Mouse (Mus musculus): ENCODE measurements around the gene Akap8. TPM values are rescaled to one million over a fixed set of nuclear protein-coding genes. Genes with fewer than 3 reads are reported as not detected.

Gene Akap8
- polyA plus RNA-seq, 1 experiment = 14.0 TPM

DNA sequence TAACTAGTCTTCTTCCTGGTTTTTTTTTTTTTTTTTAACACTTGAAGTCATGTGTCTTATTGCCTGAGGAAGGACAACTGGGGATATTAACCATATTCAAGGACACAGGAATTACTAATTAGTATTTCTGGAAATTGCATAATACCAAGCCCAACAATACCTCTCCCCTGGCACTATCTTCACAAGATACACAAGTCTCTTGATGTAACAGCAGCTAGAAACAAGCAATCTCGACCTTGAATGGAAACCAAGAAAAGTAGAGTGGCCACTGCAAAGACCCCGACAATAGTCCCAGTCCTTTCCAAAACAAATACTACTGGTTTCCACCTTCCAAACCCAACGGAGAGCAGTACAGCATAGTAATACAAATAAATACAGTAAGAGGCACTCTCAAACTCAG is 45.5 kb downstream of the Akap8 start:
- H3K79me2 ChIP-seq (ENCODE audit: control insufficient read depth, insufficient read depth) = peaks cover 100% of the 10 kb centered on the region
- no peaks in the 10 kb centered on the region for H3K36me3 ChIP-seq (ENCODE audit: control insufficient read depth, insufficient read depth)
- no peak overlapping the region for H3K4me3 ChIP-seq
- no peak overlapping the region for H3ac ChIP-seq (ENCODE audit: control insufficient read depth, insufficient read length)
- H3K4me2 ChIP-seq (ENCODE audit: low read depth) = peak overlapping the region; percentile 3
- TF ChIP-seq TCF3 (IDR thresholded peaks at IDR 0.05; ENCODE audit: insufficient read length, low read depth) (no peak), REST (IDR thresholded peaks at IDR 0.05; ENCODE audit: insufficient read depth, insufficient read length) (no peak), CEBPB (IDR thresholded peaks at IDR 0.05; ENCODE audit: insufficient read depth, poor library complexity, severe bottlenecking) (peak; percentile 76; the same call in 1 of the 2 replicates)
- H3K27me3 ChIP-seq (ENCODE audit: control insufficient read depth, insufficient read depth, insufficient read length) = no peaks in the 10 kb centered on the region

DNA sequence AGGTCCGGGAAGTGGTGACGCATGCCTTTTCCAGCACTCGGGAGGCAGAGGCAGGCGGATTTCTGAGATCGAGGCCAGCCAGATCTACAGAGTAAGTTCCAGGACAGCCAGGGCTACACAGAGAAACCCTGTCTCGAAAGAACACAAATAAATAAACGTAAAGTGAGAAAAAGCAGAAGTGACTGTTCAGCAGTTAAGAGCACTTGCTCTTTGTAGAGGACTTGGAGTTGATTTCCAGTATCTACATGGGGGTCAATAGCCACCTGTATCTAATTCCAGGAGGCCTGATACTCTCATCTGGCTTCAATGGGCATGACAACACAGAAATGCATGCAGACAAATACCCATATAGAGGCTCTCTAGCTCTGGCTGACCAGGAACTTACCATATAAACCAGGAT is 51.9 kb downstream of the Akap8 start:
- no peak for TF ChIP-seq REST (IDR thresholded peaks at IDR 0.05; ENCODE audit: insufficient read depth, insufficient read length)
- no peak for TF ChIP-seq MYOG (IDR thresholded peaks at IDR 0.05; ENCODE audit: control insufficient read depth in 1 of 3, insufficient read depth in 1 of 3, insufficient read length in 2 of 3, low read depth in 2 of 3)
- no peak for TF ChIP-seq TCF3 (IDR thresholded peaks at IDR 0.05; ENCODE audit: insufficient read length, low read depth)
- no peak for TF ChIP-seq SRF (IDR thresholded peaks at IDR 0.05; ENCODE audit: control insufficient read depth, insufficient read length, low read depth)
- no peak for TF ChIP-seq POLR2A (IDR thresholded peaks at IDR 0.05; ENCODE audit: insufficient read length, low read depth)
- no peak for TF ChIP-seq USF1 (IDR thresholded peaks at IDR 0.05; ENCODE audit: low read depth)
- no peak for TF ChIP-seq E2F4 (IDR thresholded peaks at IDR 0.05; ENCODE audit: insufficient read depth)
- no peak for TF ChIP-seq MYOD1 (IDR thresholded peaks at IDR 0.05; ENCODE audit: control insufficient read depth in 1 of 3, insufficient read length in 2 of 3, low read depth in 2 of 3)
- no peak for TF ChIP-seq POLR2AphosphoS2 (IDR thresholded peaks at IDR 0.05; ENCODE audit: insufficient read length, low read depth)
- no peak for TF ChIP-seq MAX (IDR thresholded peaks at IDR 0.05; ENCODE audit: low read depth)
- no peak for TF ChIP-seq TCF12 (IDR thresholded peaks at IDR 0.05; ENCODE audit: insufficient read depth, poor library complexity, severe bottlenecking)
- no peak for TF ChIP-seq CEBPB (IDR thresholded peaks at IDR 0.05; ENCODE audit: insufficient read depth, poor library complexity, severe bottlenecking)
- Histone ChIP-seq H3K79me2 (ENCODE audit: control insufficient read depth, insufficient read depth) (peaks cover 100% of the 10 kb centered on the region), H3K36me3 (ENCODE audit: control insufficient read depth, insufficient read depth) (no peaks in the 10 kb centered on the region), H3K4me2 (ENCODE audit: low read depth) (no peak overlapping the region), H3ac (ENCODE audit: control insufficient read depth, insufficient read length) (no peak overlapping the region), H3K27me3 (ENCODE audit: control insufficient read depth, insufficient read depth, insufficient read length) (no peaks in the 10 kb centered on the region), H3K4me3 (no peak overlapping the region)

DNA sequence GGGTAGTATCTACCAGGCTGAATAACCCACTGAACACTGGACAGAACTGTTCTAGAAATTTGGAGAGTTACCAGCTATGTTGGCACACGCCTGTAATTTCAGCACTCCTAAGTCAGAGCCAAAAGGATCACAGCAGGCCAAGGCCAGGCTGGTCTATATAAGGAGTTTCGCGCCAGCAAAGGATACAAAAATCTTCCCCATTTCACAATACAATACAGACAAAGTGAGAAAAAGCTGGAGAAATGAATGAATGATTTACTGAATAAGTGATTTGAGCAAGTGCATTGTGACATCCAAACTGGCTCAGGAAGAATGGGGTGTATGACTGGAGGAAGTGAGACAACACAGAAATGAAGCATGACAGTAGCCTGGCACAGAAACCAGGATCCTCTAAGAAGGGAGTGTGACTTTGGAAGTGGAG is 52.5 kb downstream of the Akap8 start:
- Histone ChIP-seq H3K4me2 (ENCODE audit: low read depth) (no peak overlapping the region), H3K4me3 (no peak overlapping the region), H3K36me3 (ENCODE audit: control insufficient read depth, insufficient read depth) (no peaks in the 10 kb centered on the region), H3ac (ENCODE audit: control insufficient read depth, insufficient read length) (no peak overlapping the region), H3K27me3 (ENCODE audit: control insufficient read depth, insufficient read depth, insufficient read length) (no peaks in the 10 kb centered on the region), H3K79me2 (ENCODE audit: control insufficient read depth, insufficient read depth) (peaks cover 100% of the 10 kb centered on the region)
- no peak for TF ChIP-seq POLR2AphosphoS2 (IDR thresholded peaks at IDR 0.05; ENCODE audit: insufficient read length, low read depth)
- no peak for TF ChIP-seq MYOG (IDR thresholded peaks at IDR 0.05; ENCODE audit: control insufficient read depth in 1 of 3, insufficient read depth in 1 of 3, insufficient read length in 2 of 3, low read depth in 2 of 3)
- no peak for TF ChIP-seq TCF12 (IDR thresholded peaks at IDR 0.05; ENCODE audit: insufficient read depth, poor library complexity, severe bottlenecking)
- no peak for TF ChIP-seq CEBPB (IDR thresholded peaks at IDR 0.05; ENCODE audit: insufficient read depth, poor library complexity, severe bottlenecking)
- TF ChIP-seq POLR2A (IDR thresholded peaks at IDR 0.05; ENCODE audit: insufficient read length, low read depth) = no peak
- no peak for TF ChIP-seq MYOD1 (IDR thresholded peaks at IDR 0.05; ENCODE audit: control insufficient read depth in 1 of 3, insufficient read length in 2 of 3, low read depth in 2 of 3)
- TF ChIP-seq REST (IDR thresholded peaks at IDR 0.05; ENCODE audit: insufficient read depth, insufficient read length) = no peak
- no peak for TF ChIP-seq USF1 (IDR thresholded peaks at IDR 0.05; ENCODE audit: low read depth)

DNA sequence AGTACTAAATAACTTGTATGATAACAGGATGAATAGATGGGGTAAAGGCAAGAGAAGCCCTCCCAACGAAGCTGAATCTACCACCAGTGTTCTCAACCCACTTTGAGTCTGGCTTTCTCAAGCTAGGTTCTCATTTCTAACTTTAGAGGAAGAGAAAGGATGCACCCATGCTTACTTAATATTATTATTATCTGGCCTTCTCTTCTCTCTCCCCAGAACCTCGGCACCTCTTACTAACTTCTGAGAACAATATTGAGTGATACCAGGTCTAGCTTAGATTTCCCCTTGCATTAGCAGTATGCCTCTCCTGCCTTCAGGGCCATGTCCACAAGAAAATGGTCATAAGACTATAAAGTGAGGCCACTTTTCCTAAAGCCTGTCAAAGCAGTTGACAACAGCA is 52.9 kb downstream of the Akap8 start:
- Histone ChIP-seq H3K4me3 (no peak overlapping the region), H3K4me2 (ENCODE audit: low read depth) (no peak overlapping the region), H3ac (ENCODE audit: control insufficient read depth, insufficient read length) (no peak overlapping the region), H3K79me2 (ENCODE audit: control insufficient read depth, insufficient read depth) (peaks cover 100% of the 10 kb centered on the region), H3K27me3 (ENCODE audit: control insufficient read depth, insufficient read depth, insufficient read length) (no peaks in the 10 kb centered on the region), H3K36me3 (ENCODE audit: control insufficient read depth, insufficient read depth) (no peaks in the 10 kb centered on the region)
- TF ChIP-seq USF1 (IDR thresholded peaks at IDR 0.05; ENCODE audit: low read depth) = no peak
- TF ChIP-seq TCF3 (IDR thresholded peaks at IDR 0.05; ENCODE audit: insufficient read length, low read depth) = no peak
- TF ChIP-seq E2F4 (IDR thresholded peaks at IDR 0.05; ENCODE audit: insufficient read depth) = no peak
- no peak for TF ChIP-seq POLR2A (IDR thresholded peaks at IDR 0.05; ENCODE audit: insufficient read length, low read depth)
- no peak for TF ChIP-seq MYOG (IDR thresholded peaks at IDR 0.05; ENCODE audit: control insufficient read depth in 1 of 3, insufficient read depth in 1 of 3, insufficient read length in 2 of 3, low read depth in 2 of 3)
- TF ChIP-seq POLR2AphosphoS2 (IDR thresholded peaks at IDR 0.05; ENCODE audit: insufficient read length, low read depth) = no peak
- TF ChIP-seq CEBPB (IDR thresholded peaks at IDR 0.05; ENCODE audit: insufficient read depth, poor library complexity, severe bottlenecking) = no peak
- no peak for TF ChIP-seq TCF12 (IDR thresholded peaks at IDR 0.05; ENCODE audit: insufficient read depth, poor library complexity, severe bottlenecking)
- no peak for TF ChIP-seq MAX (IDR thresholded peaks at IDR 0.05; ENCODE audit: low read depth)
- TF ChIP-seq MYOD1 (IDR thresholded peaks at IDR 0.05; ENCODE audit: control insufficient read depth in 1 of 3, insufficient read length in 2 of 3, low read depth in 2 of 3) = no peak
- TF ChIP-seq SRF (IDR thresholded peaks at IDR 0.05; ENCODE audit: control insufficient read depth, insufficient read length, low read depth) = no peak
- TF ChIP-seq REST (IDR thresholded peaks at IDR 0.05; ENCODE audit: insufficient read depth, insufficient read length) = no peak

DNA sequence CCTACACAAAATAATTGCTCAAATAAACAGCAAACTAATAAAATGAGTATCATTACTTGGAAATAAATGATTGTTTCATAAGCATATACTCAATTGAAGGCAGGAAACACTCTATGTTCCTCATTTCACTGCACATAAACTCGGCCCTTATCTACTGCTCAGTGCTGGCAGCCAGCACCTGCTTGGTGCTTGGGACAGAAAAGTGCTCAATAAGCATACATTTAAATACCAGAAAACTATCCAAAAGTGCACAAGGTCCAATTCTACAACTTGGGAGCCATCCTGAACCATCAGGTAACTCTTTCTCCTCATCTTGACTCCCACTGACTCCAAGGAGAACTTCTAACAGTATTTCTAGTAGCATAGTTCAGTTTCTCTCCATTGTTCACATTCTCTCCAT is 53.4 kb downstream of the Akap8 start:
- Histone ChIP-seq H3K4me2 (ENCODE audit: low read depth) (no peak overlapping the region), H3K36me3 (ENCODE audit: control insufficient read depth, insufficient read depth) (no peaks in the 10 kb centered on the region), H3ac (ENCODE audit: control insufficient read depth, insufficient read length) (no peak overlapping the region), H3K79me2 (ENCODE audit: control insufficient read depth, insufficient read depth) (peaks cover 100% of the 10 kb centered on the region), H3K27me3 (ENCODE audit: control insufficient read depth, insufficient read depth, insufficient read length) (no peaks in the 10 kb centered on the region), H3K4me3 (no peak overlapping the region)
- TF ChIP-seq POLR2A (IDR thresholded peaks at IDR 0.05; ENCODE audit: insufficient read length, low read depth) = no peak
- no peak for TF ChIP-seq POLR2AphosphoS2 (IDR thresholded peaks at IDR 0.05; ENCODE audit: insufficient read length, low read depth)
- TF ChIP-seq MYOG (IDR thresholded peaks at IDR 0.05; ENCODE audit: control insufficient read depth in 1 of 3, insufficient read depth in 1 of 3, insufficient read length in 2 of 3, low read depth in 2 of 3) = no peak
- no peak for TF ChIP-seq USF1 (IDR thresholded peaks at IDR 0.05; ENCODE audit: low read depth)
- TF ChIP-seq MAX (IDR thresholded peaks at IDR 0.05; ENCODE audit: low read depth) = no peak
- TF ChIP-seq REST (IDR thresholded peaks at IDR 0.05; ENCODE audit: insufficient read depth, insufficient read length) = no peak
- no peak for TF ChIP-seq TCF12 (IDR thresholded peaks at IDR 0.05; ENCODE audit: insufficient read depth, poor library complexity, severe bottlenecking)
- TF ChIP-seq TCF3 (IDR thresholded peaks at IDR 0.05; ENCODE audit: insufficient read length, low read depth) = no peak
- no peak for TF ChIP-seq E2F4 (IDR thresholded peaks at IDR 0.05; ENCODE audit: insufficient read depth)
- TF ChIP-seq SRF (IDR thresholded peaks at IDR 0.05; ENCODE audit: control insufficient read depth, insufficient read length, low read depth) = no peak
- TF ChIP-seq CEBPB (IDR thresholded peaks at IDR 0.05; ENCODE audit: insufficient read depth, poor library complexity, severe bottlenecking) = no peak

All from myocyte (in vitro differentiated cells).